Mouse (Mus musculus) brain, embryonic 14.5 days (tissue): ENCODE data around the gene Prss41.

Experiments used
- CTCF ChIP-seq: fragments of 200-500 bp; IDR thresholded peaks from 2 replicates; pipeline ENCODE4 v1.5.1; 2012; ENCODE audit warnings: inconsistent platforms, mild to moderate bottlenecking, moderate library complexity, borderline replicate concordance; ENCODE audit not compliant: insufficient read depth, insufficient read length; ENCODE audit errors: extremely low read depth
- POLR2A ChIP-seq: fragments of 200-500 bp; IDR thresholded peaks from 2 replicates; pipeline ENCODE4 v1.6.1; 2012; ENCODE audit warnings: mild to moderate bottlenecking, inconsistent platforms, borderline replicate concordance; ENCODE audit not compliant: poor library complexity, insufficient read depth, insufficient read length, severe bottlenecking; ENCODE audit errors: extremely low read depth

- no peak for TF ChIP-seq POLR2A
- no peak for TF ChIP-seq CTCF
Measured at GRCm38 (mm10) chr17:23820731-23821130, 23.2 kb downstream of the Prss41 start.
